Mouse (Mus musculus) hindbrain, postnatal 0 days (tissue): ENCODE results near the gene Rtn4rl1. TPM values are rescaled to one million over a fixed set of nuclear protein-coding genes. Genes with fewer than 3 reads are reported as not detected.
A peak's percentile ranks its signal among the peaks of the same experiment; 100 is the strongest.
"Not testable (repeated sequence)": the region's sequence is repeated elsewhere in the genome, so short reads cannot be mapped to it uniquely, and the experiment has no call there.

ENCODE experiments used
- ATAC-seq: fragments of 200-750 bp; cut with Nextera tagmentation; 2 replicates; pipeline ENCODE4 v1.8.0; 2017; ENCODE audit warnings: mild to moderate bottlenecking, moderate TSS enrichment, moderate library complexity
- DNase-seq: peaks from one replicate; pipeline ENCODE4 v3.0.0-alpha.2; 2015; ENCODE audit warnings: low spot score
- H3K27ac ChIP-seq: fragments of 300-500 bp; sonication (generic); 2 replicates; pipeline ENCODE4 v1.5.1; 2014; ENCODE audit warnings: mild to moderate bottlenecking
- H3K27me3 ChIP-seq: fragments of 300-500 bp; sonication (generic); 2 replicates; pipeline ENCODE4 v1.6.1; 2014; ENCODE audit warnings: low read length, mixed read lengths; ENCODE audit not compliant: insufficient read depth
- H3K36me3 ChIP-seq: fragments of 300-500 bp; sonication (generic); 2 replicates; pipeline ENCODE4 v1.6.1; 2014; ENCODE audit warnings: low read length, mixed read lengths; ENCODE audit not compliant: insufficient read depth
- H3K4me1 ChIP-seq: fragments of 300-500 bp; sonication (generic); 2 replicates; pipeline ENCODE4 v1.6.1; 2014; ENCODE audit warnings: antibody characterized with exemption, low read length, mixed read lengths; ENCODE audit not compliant: insufficient read depth
- H3K4me2 ChIP-seq: fragments of 300-500 bp; sonication (generic); 2 replicates; pipeline ENCODE4 v1.6.1; 2014; ENCODE audit warnings: low read depth, mild to moderate bottlenecking, low read length, moderate library complexity, mixed read lengths
- H3K4me3 ChIP-seq: fragments of 300-500 bp; sonication (generic); 2 replicates; pipeline ENCODE4 v1.5.1; 2014; ENCODE audit warnings: low read length
- H3K9ac ChIP-seq: fragments of 300-500 bp; sonication (generic); replicated peaks from 2 replicates; pipeline ENCODE4 v1.6.1; 2014; ENCODE audit warnings: mild to moderate bottlenecking, low read length, moderate library complexity, mixed read lengths
- H3K9me3 ChIP-seq: fragments of 300-500 bp; sonication (generic); 2 replicates; pipeline ENCODE4 v1.6.1; 2016; ENCODE audit warnings: low read length, mixed read lengths
- CTCF ChIP-seq: IDR thresholded peaks from 2 replicates; pipeline ENCODE4 v1.5.1; 2016; ENCODE audit warnings: antibody characterized with exemption, control low read depth, low read depth
- WGBS: fragments of 180-500 bp; shearing (Covaris S2); extraction: QIAGEN DNeasy Blood & Tissue Kit; methylation state at CpG from one replicate; pipeline ENCODE4 v1.1.7; 2014; 5-methylcytosine and 5-hydroxymethylcytosine counted together
- polyA plus RNA-seq: library from polyadenylated mRNA; unstranded; fragments of >200 nt; fragmentation: Nextera tagmentation; extraction: Ambion mirVana; gene quantifications from 2 replicates; pipeline ENCODE4 v1.2.1, GENCODE M21; 2015
- total RNA-seq: library from RNA; depleted of rRNA; stranded (reverse); fragments of >200 nt; gene quantifications from 2 replicates; pipeline ENCODE4 v1.2.3, GENCODE M21; 2014

The Rtn4rl1 gene
- total and polyA plus RNA-seq, 2 experiments from 2014 or later, result 10.7 to 13.4 TPM

GRCm38 (mm10) chr11:75290566-75291271, 97.1 kb downstream of the Rtn4rl1 start:
- DNase-seq (peak; percentile 94), ATAC-seq (peak; percentile 71)
- Histone ChIP-seq H3K4me1 (no peaks in the 10 kb centered on the region), H3K4me3 (no peak overlapping the region), H3K9me3 (no peaks in the 10 kb centered on the region), H3K36me3 (no peaks in the 10 kb centered on the region), H3K9ac (no peak overlapping the region), H3K27me3 (no peaks in the 10 kb centered on the region), H3K27ac (peak overlapping the region; percentile 42; the same call in 1 of the 2 replicates), H3K4me2 (0 out of 2 replicates have a peak overlapping the region, but pooled peaks have one; percentile 33)
- peak; percentile 93 for TF ChIP-seq CTCF
- WGBS, result 17% methylated on average over 6 of the region's 6 CpGs

GRCm38 (mm10) chr11:75291389-75292215, 98.0 kb downstream of the Rtn4rl1 start:
- DNase-seq, result peak; percentile 59
- no peak overlapping the region for H3K4me3 ChIP-seq
- H3K9me3 ChIP-seq, result no peaks in the 10 kb centered on the region
- 16% methylated on average over 25 of the region's 25 CpGs for WGBS
- H3K4me2 ChIP-seq, result peak overlapping the region; percentile 33; the same call in 1 of the 2 replicates
- no peak for TF ChIP-seq CTCF
- H3K27me3 ChIP-seq, result no peaks in the 10 kb centered on the region
- H3K4me1 ChIP-seq, result no peaks in the 10 kb centered on the region
- H3K27ac ChIP-seq, result peak overlapping the region; percentile 42; the same call in 1 of the 2 replicates
- no peaks in the 10 kb centered on the region for H3K36me3 ChIP-seq
- no peak for ATAC-seq
- no peak overlapping the region for H3K9ac ChIP-seq

- H3K9ac ChIP-seq, result no peak overlapping the region
- no peaks in the 10 kb centered on the region for H3K9me3 ChIP-seq
- no peak overlapping the region for H3K4me3 ChIP-seq
- DNase-seq, result peak; percentile 32
- no peaks in the 10 kb centered on the region for H3K36me3 ChIP-seq
- no peaks in the 10 kb centered on the region for H3K27me3 ChIP-seq
- 74% methylated on average over 7 of the region's 7 CpGs for WGBS
- peak; percentile 62 for ATAC-seq
- no peak for TF ChIP-seq CTCF
- H3K4me2 ChIP-seq, result no peak overlapping the region
- peak overlapping the region; percentile 23; the same call in 1 of the 2 replicates for H3K27ac ChIP-seq
- H3K4me1 ChIP-seq, result no peaks in the 10 kb centered on the region
These were observed 98.7 kb downstream of the Rtn4rl1 start for GRCm38 (mm10) chr11:75292281-75292680.

- no peak for TF ChIP-seq CTCF
- 40% methylated on average over 21 of the region's 21 CpGs for WGBS
- peak; percentile 48 for ATAC-seq
These were observed 100.3 kb downstream of the Rtn4rl1 start for GRCm38 (mm10) chr11:75293852-75294361.

GRCm38 (mm10) chr11:75294862-75295261, 101.3 kb downstream of the Rtn4rl1 start:
- Histone ChIP-seq H3K27ac (no peak overlapping the region), H3K36me3 (no peaks in the 10 kb centered on the region), H3K4me1 (no peaks in the 10 kb centered on the region), H3K9me3 (no peaks in the 10 kb centered on the region), H3K4me2 (no peak overlapping the region), H3K27me3 (no peaks in the 10 kb centered on the region), H3K9ac (no peak overlapping the region), H3K4me3 (no peak overlapping the region)
- DNase-seq (no peak), ATAC-seq (no peak)
- no peak for TF ChIP-seq CTCF
- 69% methylated on average over 9 of the region's 9 CpGs for WGBS

More at GRCm38 (mm10) chr11:75293852-75294361, 100.3 kb downstream of the Rtn4rl1 start:
- Histone ChIP-seq H3K27me3 (no peaks in the 10 kb centered on the region), H3K9me3 (no peaks in the 10 kb centered on the region), H3K4me2 (peak overlapping the region; percentile 33; the same call in 1 of the 2 replicates), H3K36me3 (no peaks in the 10 kb centered on the region), H3K4me1 (no peaks in the 10 kb centered on the region), H3K27ac (peak overlapping the region; percentile 32; the same call in 1 of the 2 replicates), H3K4me3 (no peak overlapping the region), H3K9ac (0 out of 2 replicates have a peak overlapping the region, but pooled peaks have one; percentile 6)
- peak; percentile 22 for DNase-seq

- H3K4me3 ChIP-seq, H3K27ac ChIP-seq, H3K9me3 ChIP-seq, ATAC-seq, H3K4me2 ChIP-seq, H3K27me3 ChIP-seq, H3K36me3 ChIP-seq, H3K4me1 ChIP-seq, DNase-seq, H3K9ac ChIP-seq: not testable (repeated sequence)
- 87% methylated on average over 5 of the region's 5 CpGs for WGBS
These were observed 102.0 kb downstream of the Rtn4rl1 start for GRCm38 (mm10) chr11:75295534-75295933.
